Mouse (Mus musculus) olfactory bulb, adult 2 months (tissue): ENCODE data around the gene Bri3bp. TPM values are rescaled to one million over a fixed set of nuclear protein-coding genes. Genes with fewer than 3 reads are reported as not detected.
"Not testable (repeated sequence)": the region's sequence is repeated elsewhere in the genome, so short reads cannot be mapped to it uniquely, and the experiment has no call there.

Experiments
- H3K27ac ChIP-seq: fragments of 200-500 bp; 2 replicates; pipeline ENCODE4 v1.5.1; 2012; ENCODE audit warnings: low read depth, low read length; ENCODE audit not compliant: insufficient read depth
- H3K4me1 ChIP-seq: fragments of 200-500 bp; 2 replicates; pipeline ENCODE4 v1.6.1; 2012; ENCODE audit warnings: low read length; ENCODE audit not compliant: control insufficient read depth, insufficient read depth
- H3K4me3 ChIP-seq: fragments of 200-500 bp; 2 replicates; pipeline ENCODE4 v1.5.1; 2012; ENCODE audit warnings: mild to moderate bottlenecking, low read depth, low read length, moderate library complexity; ENCODE audit not compliant: insufficient read depth
- CTCF ChIP-seq: fragments of 200-500 bp; IDR thresholded peaks from 2 replicates; pipeline ENCODE4 v1.5.1; 2012; ENCODE audit warnings: low read depth, mild to moderate bottlenecking, low read length, moderate library complexity; ENCODE audit not compliant: insufficient read depth
- POLR2A ChIP-seq: fragments of 200-500 bp; IDR thresholded peaks from 2 replicates; pipeline ENCODE4 v1.6.1; 2012; ENCODE audit warnings: mild to moderate bottlenecking, low read depth, low read length, moderate library complexity; ENCODE audit not compliant: insufficient read depth
- WGBS: fragments of 180-500 bp; shearing (Covaris S2); methylation state at CpG from one replicate; pipeline ENCODE4 v1.1.7; 2018; 5-methylcytosine and 5-hydroxymethylcytosine counted together
- polyA plus RNA-seq: library from polyadenylated mRNA; stranded (reverse); fragments of >200 nt; gene quantifications from 2 replicates; pipeline ENCODE4 v1.2.4, GENCODE M21; 2012; ENCODE audit warnings: low replicate concordance; ENCODE audit not compliant: missing spikeins, insufficient read depth, insufficient read length

The Bri3bp gene
- 46.8 TPM in 1 of 2 replicates, not detected in the other for polyA plus RNA-seq

DNA sequence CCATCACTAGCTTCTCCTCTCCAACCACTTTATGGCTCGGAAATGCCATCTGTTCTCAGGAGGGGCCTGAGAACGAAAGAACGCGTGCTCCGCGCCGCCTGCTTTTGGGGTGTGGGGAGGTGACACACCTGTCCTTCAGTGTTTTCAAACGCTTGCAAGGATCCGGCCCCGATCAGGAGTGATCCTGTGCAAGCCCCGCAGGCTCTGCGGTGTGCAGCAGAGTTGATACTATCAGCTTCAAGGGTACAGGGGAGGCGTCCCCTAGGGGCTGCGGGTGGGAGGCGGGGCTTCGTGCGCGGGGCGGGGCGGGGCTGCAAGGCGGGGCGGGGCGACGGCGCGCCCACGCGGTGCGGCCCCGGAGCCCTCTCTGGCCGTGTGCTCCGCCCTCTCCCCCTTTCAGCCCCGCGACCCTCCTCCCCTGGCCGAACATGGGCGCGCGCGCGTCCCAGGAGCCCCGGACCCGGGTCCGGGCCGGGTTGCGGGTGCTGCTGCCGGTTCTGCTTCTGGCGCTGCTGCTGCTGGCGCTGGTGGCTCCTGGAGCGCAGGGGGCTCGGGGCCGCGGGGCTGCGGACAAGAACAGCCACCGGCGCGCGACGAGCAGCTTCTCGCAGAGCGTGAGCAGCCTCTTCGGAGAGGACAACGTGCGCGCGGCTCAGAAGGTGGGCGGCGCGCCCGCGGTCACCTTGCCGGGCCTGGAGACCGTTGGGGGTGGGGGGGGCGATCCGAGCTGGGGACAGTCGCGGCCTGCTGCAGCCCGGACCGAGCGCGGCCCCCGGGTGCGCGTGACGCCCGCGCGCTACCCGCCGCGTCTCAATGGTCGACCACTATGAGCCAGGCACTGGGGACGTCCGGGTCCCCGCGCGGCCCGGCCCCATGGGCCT is at the start of gene Bri3bp:
Bri3bp (plus strand) TSS at position 335 of the 881 bp plus-strand sequence.
- Histone ChIP-seq H3K4me3 (peak within 1 kb of the TSS; percentile 89), H3K27ac (peak within 1 kb of the TSS; percentile 66; the same call in 1 of the 2 replicates), H3K4me1 (peaks cover 15% of the 10 kb centered on the region)
- under 1% methylated on average over 96 of the region's 97 CpGs for WGBS
- TF ChIP-seq POLR2A = peak; percentile 23; the same call in 1 of the 2 replicates
- no peak for TF ChIP-seq CTCF

DNA sequence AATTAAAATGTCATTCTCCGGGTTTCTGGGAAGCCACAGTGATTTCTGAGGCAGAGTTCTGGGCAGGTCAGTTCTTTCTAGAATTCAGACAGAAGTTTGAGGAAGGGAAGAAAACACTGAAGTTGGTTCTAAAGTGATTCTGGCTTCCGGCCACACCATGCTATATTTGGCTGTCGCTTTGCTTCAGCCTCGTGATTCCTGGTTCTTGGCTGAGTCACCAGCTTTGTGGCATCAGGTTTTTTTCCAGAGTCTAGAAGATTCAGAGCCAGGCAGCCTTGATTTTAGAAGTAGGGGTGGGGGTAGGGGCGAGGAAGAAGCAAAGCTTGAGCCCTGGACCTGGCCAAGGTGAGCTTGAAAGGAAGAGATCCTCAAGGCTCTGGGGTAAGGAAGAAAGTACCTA is 49.8 kb upstream of the Bri3bp start:
- Histone ChIP-seq H3K27ac (peak overlapping the region; percentile 98), H3K4me1 (peaks cover 28% of the 10 kb centered on the region), H3K4me3 (no peak overlapping the region)
- 19% methylated on average over 5 of the region's 5 CpGs for WGBS
- TF ChIP-seq CTCF (no peak), POLR2A (no peak)

DNA sequence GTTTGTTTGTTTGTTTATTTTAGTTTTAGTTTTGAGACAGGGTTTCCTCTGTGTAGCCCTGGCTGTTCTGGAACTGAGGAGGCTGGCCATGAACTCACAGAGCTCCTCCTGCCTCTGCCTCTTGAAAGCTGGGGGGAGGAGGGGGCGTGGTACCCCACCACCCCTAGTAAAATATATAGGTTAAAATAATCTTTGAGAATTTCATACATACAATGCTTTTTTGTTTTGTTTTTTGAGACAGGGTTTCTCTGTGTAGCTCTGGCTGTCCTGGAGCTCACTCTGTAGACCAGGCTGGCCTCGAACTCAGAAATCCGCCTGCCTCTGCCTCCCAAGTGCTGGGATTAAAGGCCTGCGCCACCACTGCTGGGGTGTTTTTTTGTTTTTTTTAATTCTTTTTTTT is 49.2 kb upstream of the Bri3bp start:
- not testable (repeated sequence) for H3K4me3 ChIP-seq
- 86% methylated on average over 4 of the region's 4 CpGs for WGBS
- Histone ChIP-seq H3K27ac (peak overlapping the region; percentile 98), H3K4me1 (peaks cover 28% of the 10 kb centered on the region)

DNA sequence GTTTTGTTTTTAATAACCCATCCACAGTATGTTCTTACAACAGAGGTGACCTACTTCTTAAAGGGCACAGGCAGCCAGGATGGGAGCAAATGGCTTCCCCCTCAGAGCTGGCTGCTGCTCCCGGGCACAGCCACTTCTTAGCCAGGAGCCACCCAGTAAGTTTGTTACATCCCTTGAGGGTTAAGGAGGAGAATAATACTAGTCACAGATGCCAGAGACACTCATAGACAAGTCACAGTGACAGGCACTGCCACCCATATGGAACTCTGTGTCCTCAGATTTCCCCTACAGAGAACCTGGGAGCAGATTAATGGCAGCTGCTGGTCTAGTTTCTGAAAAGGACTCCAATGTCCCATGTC is 48.8 kb upstream of the Bri3bp start:
- TF ChIP-seq POLR2A (no peak), CTCF (no peak)
- Histone ChIP-seq H3K4me1 (peaks cover 28% of the 10 kb centered on the region), H3K4me3 (no peak overlapping the region), H3K27ac (peak overlapping the region; percentile 100)
- WGBS = 3% methylated on average over 1 of the region's 1 CpGs

DNA sequence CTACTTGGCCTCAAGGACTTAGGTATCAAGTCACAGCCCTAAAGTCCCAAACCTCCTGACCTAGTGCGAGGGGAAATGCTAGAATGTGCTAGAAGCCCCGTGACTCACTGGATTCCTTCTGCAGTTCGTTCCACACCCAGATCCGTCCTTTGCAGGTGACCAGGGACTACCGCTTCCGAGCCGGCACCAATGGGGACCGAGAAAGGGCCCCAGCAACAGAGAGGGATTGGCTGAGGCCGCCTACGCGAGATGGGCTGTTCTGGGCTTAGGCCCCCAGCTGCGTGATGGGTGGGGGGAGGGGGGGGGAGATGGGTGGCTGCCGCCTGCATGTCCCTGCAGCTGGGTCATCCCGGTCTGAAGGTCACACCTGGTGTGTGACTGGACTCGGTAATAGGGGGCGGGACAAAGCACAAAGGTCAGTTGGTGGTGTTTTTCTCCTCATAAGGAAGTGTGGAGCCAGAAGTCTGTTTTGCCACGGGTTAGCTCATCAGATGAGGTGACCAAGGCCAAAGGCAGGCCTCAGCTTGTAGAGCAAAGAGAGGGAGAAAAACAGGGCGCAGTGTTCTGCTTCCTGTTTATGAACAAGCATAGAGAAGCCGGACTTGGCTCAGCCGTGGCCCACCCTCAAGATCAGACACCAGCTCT is 48.3 kb upstream of the Bri3bp start:
- Histone ChIP-seq H3K27ac (peak overlapping the region; percentile 100), H3K4me3 (peak overlapping the region; percentile 38), H3K4me1 (peaks cover 28% of the 10 kb centered on the region)
- under 1% methylated on average over 20 of the region's 20 CpGs for WGBS
- TF ChIP-seq POLR2A (no peak), CTCF (no peak)

DNA sequence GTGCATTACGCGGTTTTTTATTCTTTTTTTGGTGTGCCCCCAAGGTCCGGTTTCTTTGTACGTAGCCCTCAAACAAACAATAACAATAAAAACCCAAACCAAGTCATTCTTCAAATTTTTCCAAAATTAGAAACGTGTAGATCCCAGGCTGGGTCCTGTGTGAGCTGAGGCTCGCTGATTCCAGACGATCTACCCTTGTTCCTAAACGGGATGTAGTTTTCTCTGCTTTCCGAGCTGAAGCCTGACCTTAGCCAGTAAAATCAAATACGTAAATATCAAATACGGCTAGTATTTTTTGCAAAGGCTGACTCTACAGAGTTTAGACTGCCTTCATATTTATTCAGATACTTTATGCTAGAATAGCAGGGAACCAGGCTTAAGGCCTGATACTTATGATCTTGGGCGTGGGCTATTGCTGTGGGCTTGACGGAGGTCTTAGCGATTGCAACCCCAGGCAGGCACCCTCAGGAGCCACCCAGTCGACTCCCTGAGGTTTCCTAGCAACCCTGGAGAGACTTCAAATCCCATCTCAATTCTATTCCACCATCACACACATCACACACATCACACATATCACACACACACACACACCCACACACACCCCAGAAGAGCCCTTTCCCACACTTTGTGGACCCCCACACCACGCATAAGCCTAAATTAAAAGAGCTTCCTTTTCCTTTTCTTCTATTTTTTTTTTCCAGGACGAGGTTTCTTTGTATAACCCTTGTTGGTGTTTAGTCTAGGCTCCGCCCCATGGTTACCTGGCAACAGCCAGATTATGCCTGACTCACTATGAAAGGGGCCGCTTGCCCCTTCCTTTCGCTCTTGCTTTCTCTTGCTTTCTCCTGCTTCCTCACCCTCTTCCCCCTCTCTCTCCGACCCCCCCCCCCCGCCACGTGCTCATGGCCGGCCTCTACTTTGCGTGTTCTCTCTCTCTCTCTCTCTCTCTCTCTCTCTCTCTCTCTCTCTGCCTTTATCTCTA is 47.5 kb upstream of the Bri3bp start:
- Histone ChIP-seq H3K27ac (peak overlapping the region; percentile 100), H3K4me1 (peaks cover 28% of the 10 kb centered on the region), H3K4me3 (peak overlapping the region; percentile 38)
- no peak for TF ChIP-seq POLR2A
- no peak for TF ChIP-seq CTCF
- 2% methylated on average over 25 of the region's 25 CpGs for WGBS

DNA sequence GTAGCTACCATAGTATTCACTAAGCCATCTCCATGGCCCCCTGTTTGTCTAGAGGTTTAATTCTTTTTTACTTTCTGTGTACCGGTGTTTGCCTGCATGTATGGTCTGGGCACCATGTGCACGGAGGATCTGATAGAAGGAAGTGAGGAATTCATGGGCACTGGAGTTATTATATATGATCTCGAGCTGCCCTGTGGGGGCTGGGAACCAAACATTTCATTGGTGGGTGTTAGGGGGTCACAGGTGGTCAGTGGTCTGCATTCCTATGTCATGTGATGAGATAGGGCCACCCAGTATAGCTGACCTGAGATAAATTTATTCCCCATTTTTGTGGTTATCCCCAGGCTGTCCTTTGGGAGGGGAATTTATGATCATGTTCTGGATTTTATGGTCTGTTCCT is 46.4 kb upstream of the Bri3bp start:
- WGBS = 43% methylated on average over 3 of the region's 3 CpGs
- peak overlapping the region; percentile 84 for H3K27ac ChIP-seq
- H3K4me3 ChIP-seq = no peak overlapping the region
- H3K4me1 ChIP-seq = peaks cover 26% of the 10 kb centered on the region
- TF ChIP-seq POLR2A (no peak), CTCF (no peak)

DNA sequence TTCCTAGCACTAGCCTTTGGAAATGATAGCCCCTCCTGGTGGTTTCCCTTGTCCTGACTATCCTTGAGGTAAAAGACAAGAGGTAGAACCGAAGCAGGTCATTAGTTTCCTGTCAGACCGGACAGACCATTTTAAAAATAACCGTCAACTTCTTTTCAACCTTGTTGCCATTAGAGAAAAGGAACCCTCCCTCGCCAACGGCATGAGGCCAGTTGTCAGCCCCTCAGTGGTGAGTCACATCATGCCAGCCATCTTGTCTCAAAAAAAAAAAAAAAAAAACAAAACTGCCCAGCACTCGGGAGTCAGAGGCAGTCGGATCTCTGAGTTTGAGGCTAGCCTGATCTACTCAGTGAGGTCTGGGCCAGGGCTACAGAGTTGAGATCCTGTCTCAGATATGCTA is 40.5 kb upstream of the Bri3bp start:
- 73% methylated on average over 7 of the region's 7 CpGs for WGBS
- peaks cover 6% of the 10 kb centered on the region for H3K4me1 ChIP-seq
- TF ChIP-seq CTCF (no peak), POLR2A (no peak)

DNA sequence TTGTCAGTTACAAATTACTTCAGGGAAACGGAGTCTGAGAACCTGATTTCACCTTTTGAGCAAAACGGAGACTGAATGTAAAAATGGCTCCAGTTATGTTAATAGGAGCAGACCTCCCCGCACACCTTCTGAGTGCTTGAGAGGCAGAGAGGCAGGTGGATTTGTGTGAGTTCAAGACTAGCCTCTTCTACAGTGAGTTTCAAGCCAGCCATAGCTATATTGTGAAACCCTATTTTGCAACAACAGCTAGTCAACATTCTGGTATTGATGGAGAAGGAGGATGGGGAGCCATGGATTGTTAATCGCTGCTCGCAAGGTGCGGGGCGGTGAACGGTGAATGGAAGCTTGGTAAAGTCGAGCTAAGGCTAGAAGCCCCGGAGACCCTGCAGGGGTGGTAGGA is 38.9 kb upstream of the Bri3bp start:
- 77% methylated on average over 10 of the region's 10 CpGs for WGBS

More for the DNA sequence above, 40.5 kb upstream of the Bri3bp start:
- no peak overlapping the region for H3K27ac ChIP-seq
- no peak overlapping the region for H3K4me3 ChIP-seq

More for the DNA sequence above, 38.9 kb upstream of the Bri3bp start:
- TF ChIP-seq CTCF (no peak), POLR2A (no peak)
- Histone ChIP-seq H3K27ac (no peak overlapping the region), H3K4me3 (no peak overlapping the region), H3K4me1 (peaks cover 16% of the 10 kb centered on the region)
